Mouse (Mus musculus) embryonic facial prominence, embryonic 13.5 days (tissue): Measurements from ENCODE around the gene Dntt. TPM values are rescaled to one million over a fixed set of nuclear protein-coding genes. Genes with fewer than 3 reads are reported as not detected.
A peak's percentile ranks its signal among the peaks of the same experiment; 100 is the strongest.

Source experiments
- ATAC-seq: fragments of 200-750 bp; cut with Nextera tagmentation; 2 replicates; pipeline ENCODE4 v1.8.0; 2017; ENCODE audit warnings: low read depth; ENCODE audit not compliant: insufficient number of reproducible peaks, insufficient read depth, low FRiP score, low TSS enrichment
- H3K27ac ChIP-seq: fragments of 300-500 bp; sonication (generic); 2 replicates; pipeline ENCODE4 v1.5.1; 2015; ENCODE audit warnings: moderate library complexity, mild to moderate bottlenecking, inconsistent platforms
- H3K27me3 ChIP-seq: fragments of 300-500 bp; sonication (generic); 2 replicates; pipeline ENCODE4 v1.6.1; 2015; ENCODE audit warnings: mild to moderate bottlenecking, inconsistent platforms
- H3K36me3 ChIP-seq: fragments of 300-500 bp; sonication (generic); 2 replicates; pipeline ENCODE4 v1.6.1; 2015; ENCODE audit warnings: mild to moderate bottlenecking, inconsistent platforms
- H3K4me1 ChIP-seq: fragments of 300-500 bp; sonication (generic); 2 replicates; pipeline ENCODE4 v1.6.1; 2015; ENCODE audit warnings: inconsistent platforms
- H3K4me2 ChIP-seq: fragments of 300-500 bp; sonication (generic); 2 replicates; pipeline ENCODE4 v1.6.1; 2015; ENCODE audit warnings: moderate library complexity, mild to moderate bottlenecking, inconsistent platforms
- H3K4me3 ChIP-seq: fragments of 300-500 bp; sonication (generic); 2 replicates; pipeline ENCODE4 v1.5.1; 2015; ENCODE audit warnings: mild to moderate bottlenecking, inconsistent platforms
- H3K9ac ChIP-seq: fragments of 300-500 bp; sonication (generic); 2 replicates; pipeline ENCODE4 v1.6.1; 2015; ENCODE audit warnings: mild to moderate bottlenecking, inconsistent platforms
- H3K9me3 ChIP-seq: fragments of 300-500 bp; sonication (generic); 2 replicates; pipeline ENCODE4 v1.6.1; 2016; ENCODE audit warnings: inconsistent platforms
- WGBS: fragments of 180-500 bp; shearing (Covaris S2); methylation state at CpG from one replicate; pipeline ENCODE4 v1.1.7; 2015; ENCODE audit warnings: mixed read lengths; 5-methylcytosine and 5-hydroxymethylcytosine counted together
- polyA plus RNA-seq: library from polyadenylated mRNA; unstranded; fragments of >200 nt; fragmentation: Nextera tagmentation; extraction: Ambion mirVana; gene quantifications from 2 replicates; pipeline ENCODE4 v1.2.1, GENCODE M21; 2015

Gene Dntt
- polyA plus RNA-seq, 1 experiment from 2014 or later, result not detected

DNA sequence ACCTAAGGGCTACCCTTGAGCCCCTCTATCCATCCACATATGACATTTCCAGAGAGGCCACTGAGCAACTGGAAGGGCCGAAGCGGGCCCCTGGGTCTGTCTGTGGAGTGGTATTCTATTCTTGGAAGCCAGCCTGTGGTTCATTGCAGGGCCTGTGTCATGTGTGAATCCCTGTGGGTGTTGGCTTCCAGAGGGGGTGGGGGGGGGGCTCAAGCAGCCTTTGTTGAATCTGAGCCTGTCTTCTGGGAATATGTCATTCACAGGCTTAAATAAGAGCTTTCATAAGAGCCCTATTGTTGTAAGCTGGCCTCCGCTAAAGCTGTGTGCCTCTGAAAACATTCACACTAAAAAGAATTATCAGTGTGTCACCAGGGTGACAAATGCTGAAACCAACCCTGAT lies 52.5 kb downstream of the Dntt start:
- no peaks in the 10 kb centered on the region for H3K36me3 ChIP-seq
- ATAC-seq, result no peak
- no peak overlapping the region for H3K27ac ChIP-seq
- no peak overlapping the region for H3K9ac ChIP-seq
- no peaks in the 10 kb centered on the region for H3K4me1 ChIP-seq
- no peak overlapping the region for H3K4me2 ChIP-seq
- no peaks in the 10 kb centered on the region; the same call in 1 of the 2 replicates for H3K27me3 ChIP-seq
- no peaks in the 10 kb centered on the region for H3K9me3 ChIP-seq
- 52% methylated on average over 3 of the region's 3 CpGs for WGBS
- H3K4me3 ChIP-seq, result no peak overlapping the region

DNA sequence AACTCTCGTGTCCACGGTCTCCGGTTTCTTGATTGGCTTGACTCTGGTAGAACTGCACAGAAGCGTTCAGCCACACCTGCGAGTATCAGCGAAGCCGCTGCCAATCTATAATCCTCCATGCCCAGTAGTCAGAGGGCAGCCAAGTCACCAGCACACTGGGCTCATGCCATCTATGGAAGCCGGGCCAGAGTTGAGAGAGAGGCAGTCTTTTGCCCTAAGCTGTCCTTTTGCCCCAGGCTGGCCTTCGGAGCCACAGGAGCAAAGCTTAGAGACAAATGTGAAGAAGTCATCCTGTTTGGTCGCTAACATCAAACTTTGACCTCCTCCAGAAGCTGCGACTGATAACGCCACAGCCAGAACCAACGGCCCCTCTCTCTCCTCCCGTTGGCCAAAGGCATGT lies 54.6 kb downstream of the Dntt start:
- Histone ChIP-seq H3K4me3 (no peak overlapping the region), H3K36me3 (no peaks in the 10 kb centered on the region), H3K27ac (no peak overlapping the region), H3K4me1 (no peaks in the 10 kb centered on the region), H3K4me2 (no peak overlapping the region), H3K9me3 (no peaks in the 10 kb centered on the region), H3K9ac (no peak overlapping the region), H3K27me3 (peaks cover 14% of the 10 kb centered on the region)
- WGBS, result 87% methylated on average over 14 of the region's 14 CpGs
- no peak for ATAC-seq

DNA sequence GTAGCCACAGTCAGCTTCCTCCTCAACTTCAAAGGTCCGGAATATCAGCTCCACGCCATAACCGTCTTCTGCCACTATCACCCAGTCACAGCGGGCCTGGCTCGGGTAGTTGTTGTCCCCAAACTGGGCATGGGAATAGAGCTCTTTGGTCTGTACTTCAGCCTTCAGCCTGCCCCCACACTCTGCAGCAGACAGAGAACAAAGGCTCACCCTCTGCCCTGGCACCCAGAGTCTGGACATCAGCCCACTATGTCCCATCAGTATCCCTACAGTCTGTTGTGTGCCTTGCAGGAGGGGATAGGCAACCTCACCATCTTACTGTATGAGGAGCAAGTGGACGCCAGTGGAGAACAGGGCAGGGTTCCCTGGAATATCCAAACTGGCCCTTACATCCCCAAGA lies 57.2 kb downstream of the Dntt start:
- no peaks in the 10 kb centered on the region for H3K9me3 ChIP-seq
- no peak overlapping the region for H3K4me3 ChIP-seq
- H3K36me3 ChIP-seq, result no peaks in the 10 kb centered on the region
- no peak overlapping the region for H3K9ac ChIP-seq
- H3K27ac ChIP-seq, result no peak overlapping the region
- no peaks in the 10 kb centered on the region for H3K4me1 ChIP-seq
- no peak overlapping the region for H3K4me2 ChIP-seq
- WGBS, result 87% methylated on average over 6 of the region's 6 CpGs
- H3K27me3 ChIP-seq, result peaks cover 24% of the 10 kb centered on the region
- no peak for ATAC-seq

DNA sequence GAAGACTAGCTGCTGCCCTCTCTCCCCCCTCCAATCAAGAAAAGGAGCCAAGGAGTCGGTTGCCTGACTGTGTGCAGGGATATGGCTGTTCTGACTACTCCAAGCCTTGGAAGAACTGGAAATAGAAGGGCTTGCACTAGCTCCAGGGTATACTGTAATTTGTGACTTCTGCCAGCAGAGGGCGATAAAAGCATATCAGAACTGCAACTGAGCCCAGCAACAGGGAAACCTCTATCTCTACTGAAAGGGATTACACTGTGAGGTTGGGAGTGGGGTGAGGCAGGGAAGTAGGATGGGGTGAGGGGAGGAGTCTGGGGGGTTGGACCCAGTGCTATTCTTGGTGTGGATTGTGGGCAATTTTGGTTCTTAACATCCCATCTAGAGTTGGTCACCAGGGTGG lies 57.6 kb downstream of the Dntt start:
- H3K9ac ChIP-seq, result no peak overlapping the region
- 8% methylated on average over 2 of the region's 2 CpGs for WGBS
- no peak for ATAC-seq

DNA sequence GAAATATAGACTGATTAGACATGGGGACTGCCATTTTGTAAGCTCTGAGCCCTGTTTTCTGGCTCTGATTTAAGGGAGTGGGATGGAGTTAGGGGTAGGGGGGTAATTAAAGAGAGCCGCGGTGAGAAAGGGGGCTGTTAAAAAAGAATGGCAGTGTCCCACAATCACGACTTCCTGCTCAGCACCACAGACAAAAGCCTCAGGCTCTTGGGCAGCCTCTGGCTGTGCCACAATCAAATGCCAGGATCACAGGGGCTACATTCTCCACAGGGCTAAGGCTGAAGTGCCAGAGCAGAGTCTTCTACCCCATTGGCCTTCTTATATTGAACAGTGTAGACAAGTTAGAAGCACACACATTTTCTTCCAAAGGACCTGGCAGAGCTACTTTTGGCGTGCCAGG lies 58.8 kb downstream of the Dntt start:
- WGBS, result 39% methylated on average over 4 of the region's 4 CpGs
- Histone ChIP-seq H3K27me3 (peaks cover 24% of the 10 kb centered on the region), H3K4me2 (no peak overlapping the region), H3K4me3 (no peak overlapping the region), H3K9me3 (no peaks in the 10 kb centered on the region), H3K4me1 (no peaks in the 10 kb centered on the region), H3K9ac (no peak overlapping the region), H3K27ac (no peak overlapping the region), H3K36me3 (no peaks in the 10 kb centered on the region)
- no peak for ATAC-seq

More for the DNA sequence above, 57.6 kb downstream of the Dntt start:
- H3K27ac ChIP-seq, result no peak overlapping the region
- no peaks in the 10 kb centered on the region for H3K9me3 ChIP-seq
- H3K36me3 ChIP-seq, result no peaks in the 10 kb centered on the region
- H3K27me3 ChIP-seq, result peaks cover 24% of the 10 kb centered on the region
- no peaks in the 10 kb centered on the region for H3K4me1 ChIP-seq
- H3K4me3 ChIP-seq, result no peak overlapping the region
- no peak overlapping the region for H3K4me2 ChIP-seq

DNA sequence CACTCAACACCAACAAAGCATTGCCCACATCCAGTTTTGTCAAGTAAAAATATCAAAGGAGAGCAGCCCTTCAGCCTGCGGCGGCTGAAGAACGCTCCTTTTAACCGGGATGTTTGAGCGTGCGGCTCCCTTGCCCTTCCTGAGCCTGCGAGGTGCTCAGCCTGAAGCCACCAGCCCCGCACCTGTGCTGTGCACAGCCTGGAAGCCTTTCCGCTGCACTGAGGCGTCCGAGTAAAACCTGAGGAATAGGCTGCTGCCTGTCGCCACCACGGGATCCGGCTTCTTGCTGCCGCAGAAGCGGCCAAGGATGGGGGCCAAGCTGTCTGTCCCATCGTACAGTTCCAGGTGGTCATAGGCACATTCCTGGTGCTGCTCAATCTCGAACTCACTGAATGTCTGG lies 59.4 kb downstream of the Dntt start:
- 33% methylated on average over 18 of the region's 18 CpGs for WGBS
- H3K4me3 ChIP-seq, result no peak overlapping the region

DNA sequence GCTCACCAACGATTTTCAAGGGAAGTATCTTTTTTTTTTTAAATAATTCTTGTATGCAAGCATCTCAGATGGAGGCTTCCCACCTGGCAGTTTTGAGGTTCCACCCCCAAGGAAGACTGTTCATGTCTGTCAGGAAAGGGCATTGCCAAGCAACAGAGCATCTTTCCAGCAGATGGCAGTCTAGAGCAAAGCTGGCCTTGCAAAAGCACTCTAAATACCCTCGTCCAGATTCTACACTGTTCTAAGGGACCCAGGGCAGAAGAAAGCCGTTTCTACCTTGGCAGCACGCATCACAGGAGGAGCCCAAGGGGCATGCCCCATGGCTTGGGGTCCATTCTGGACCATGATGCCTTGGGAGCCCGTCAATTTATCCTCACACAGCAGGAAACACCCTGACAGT lies 60.8 kb downstream of the Dntt start:
- Histone ChIP-seq H3K9me3 (no peaks in the 10 kb centered on the region), H3K27me3 (peaks cover 24% of the 10 kb centered on the region), H3K36me3 (no peaks in the 10 kb centered on the region), H3K4me3 (no peak overlapping the region), H3K27ac (no peak overlapping the region), H3K4me1 (no peaks in the 10 kb centered on the region), H3K4me2 (no peak overlapping the region), H3K9ac (no peak overlapping the region)
- WGBS, result 10% methylated on average over 5 of the region's 5 CpGs
- no peak for ATAC-seq

More for the DNA sequence above, 59.4 kb downstream of the Dntt start:
- Histone ChIP-seq H3K27ac (no peak overlapping the region), H3K9me3 (no peaks in the 10 kb centered on the region), H3K4me2 (peak overlapping the region; percentile 26; the same call in 1 of the 2 replicates), H3K9ac (no peak overlapping the region), H3K27me3 (peaks cover 24% of the 10 kb centered on the region), H3K4me1 (no peaks in the 10 kb centered on the region), H3K36me3 (no peaks in the 10 kb centered on the region)
- ATAC-seq, result no peak

DNA sequence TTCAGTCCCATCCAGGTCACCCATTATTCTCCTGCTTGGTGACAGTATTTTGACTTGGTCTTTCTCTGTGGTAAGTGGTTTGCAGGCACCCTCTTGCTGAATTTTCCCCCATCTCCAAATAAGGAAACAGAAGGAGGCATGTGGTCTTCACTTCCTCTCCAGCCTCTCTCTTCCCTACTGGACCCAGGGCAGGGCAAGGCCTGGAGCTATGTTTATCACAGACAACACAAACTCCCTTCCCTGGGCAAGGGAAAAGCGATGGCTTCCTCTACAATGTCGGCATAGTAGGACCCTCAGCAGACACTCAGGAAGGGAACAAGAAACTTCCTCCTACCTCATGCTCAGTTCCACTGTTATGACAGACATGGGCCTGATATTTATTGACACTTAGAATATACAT lies 62.8 kb downstream of the Dntt start:
- WGBS, result 50% methylated on average over 2 of the region's 2 CpGs
- Histone ChIP-seq H3K36me3 (no peaks in the 10 kb centered on the region), H3K4me3 (no peak overlapping the region), H3K4me1 (no peaks in the 10 kb centered on the region), H3K4me2 (no peak overlapping the region), H3K27me3 (peaks cover 24% of the 10 kb centered on the region), H3K27ac (no peak overlapping the region), H3K9me3 (no peaks in the 10 kb centered on the region), H3K9ac (no peak overlapping the region)
- no peak for ATAC-seq

DNA sequence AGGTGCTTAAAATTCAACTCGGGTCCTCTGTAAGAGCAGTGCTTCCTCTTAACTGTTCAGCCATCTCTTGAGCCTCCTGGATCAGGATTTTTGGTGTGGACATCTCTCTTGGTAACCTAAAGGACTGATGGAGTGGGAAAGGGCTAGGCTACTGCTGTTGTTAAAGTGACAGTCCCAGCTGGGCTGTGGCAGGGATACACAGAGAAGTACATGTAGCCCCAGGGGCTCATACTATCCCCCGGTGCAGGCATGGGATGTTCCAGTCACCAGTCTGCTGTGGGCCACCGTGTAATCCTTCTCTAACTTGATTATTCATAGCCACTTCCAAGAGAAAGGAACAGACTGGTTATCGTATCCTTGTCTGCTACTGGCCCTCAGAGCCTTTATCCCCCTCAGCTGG lies 68.0 kb downstream of the Dntt start:
- Histone ChIP-seq H3K36me3 (no peaks in the 10 kb centered on the region), H3K4me1 (no peaks in the 10 kb centered on the region), H3K9ac (no peak overlapping the region; the same call in 1 of the 2 replicates), H3K9me3 (no peaks in the 10 kb centered on the region), H3K4me3 (no peak overlapping the region), H3K27me3 (no peaks in the 10 kb centered on the region), H3K27ac (no peak overlapping the region), H3K4me2 (no peak overlapping the region)
- ATAC-seq, result no peak
- WGBS, result 50% methylated on average over 4 of the region's 4 CpGs

DNA sequence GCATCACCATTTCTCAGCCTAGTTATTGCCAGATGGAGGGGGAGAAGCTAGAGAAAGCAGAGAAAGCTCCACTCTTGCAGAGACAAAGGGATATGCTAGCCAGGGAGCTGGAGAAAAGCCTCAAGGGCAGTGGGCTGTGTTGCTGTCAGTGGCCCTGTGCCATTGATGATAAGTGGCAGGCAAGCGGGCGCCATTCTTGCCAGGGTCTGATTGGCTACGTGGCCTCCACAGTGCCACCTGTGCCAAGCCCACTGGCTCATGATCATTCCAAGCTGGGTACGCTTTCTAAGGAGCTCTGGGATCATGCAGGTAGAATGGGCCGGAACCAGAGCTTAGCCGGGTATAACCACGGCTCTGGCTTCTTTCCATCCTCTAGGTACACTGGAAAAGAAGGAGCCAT lies 71.8 kb downstream of the Dntt start:
- no peak overlapping the region for H3K27ac ChIP-seq
- ATAC-seq, result no peak
- H3K9me3 ChIP-seq, result no peaks in the 10 kb centered on the region
- no peak overlapping the region for H3K9ac ChIP-seq
- no peaks in the 10 kb centered on the region; the same call in 1 of the 2 replicates for H3K27me3 ChIP-seq
- no peaks in the 10 kb centered on the region for H3K4me1 ChIP-seq
- H3K36me3 ChIP-seq, result no peaks in the 10 kb centered on the region
- no peak overlapping the region for H3K4me3 ChIP-seq
- no peak overlapping the region for H3K4me2 ChIP-seq
- 87% methylated on average over 7 of the region's 7 CpGs for WGBS

DNA sequence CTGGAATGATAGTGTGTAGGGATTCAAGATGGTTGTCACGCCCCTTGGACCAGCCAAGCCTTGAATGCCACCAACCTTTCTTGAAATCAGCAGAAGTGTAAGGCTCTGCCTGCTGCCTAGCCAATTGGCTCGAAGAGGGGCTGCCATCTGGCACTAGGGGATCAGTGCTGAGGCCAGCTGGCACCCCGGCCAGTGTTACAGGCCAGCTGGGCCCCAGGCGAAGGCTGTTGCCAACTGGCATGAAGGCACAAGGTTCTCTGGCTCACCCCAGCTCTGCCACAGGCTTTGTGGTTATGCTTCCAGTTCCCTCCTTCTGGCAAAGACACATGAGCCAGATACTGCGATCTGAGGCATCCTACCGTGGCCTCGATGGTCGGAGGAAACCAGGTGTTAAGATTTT lies 72.3 kb downstream of the Dntt start:
- H3K4me1 ChIP-seq, result no peaks in the 10 kb centered on the region
- no peaks in the 10 kb centered on the region; the same call in 1 of the 2 replicates for H3K27me3 ChIP-seq
- ATAC-seq, result no peak
- H3K9me3 ChIP-seq, result no peaks in the 10 kb centered on the region
- no peak overlapping the region for H3K4me3 ChIP-seq
- H3K36me3 ChIP-seq, result no peaks in the 10 kb centered on the region
- H3K27ac ChIP-seq, result no peak overlapping the region
- WGBS, result 78% methylated on average over 8 of the region's 8 CpGs
- H3K4me2 ChIP-seq, result no peak overlapping the region
- no peak overlapping the region for H3K9ac ChIP-seq

DNA sequence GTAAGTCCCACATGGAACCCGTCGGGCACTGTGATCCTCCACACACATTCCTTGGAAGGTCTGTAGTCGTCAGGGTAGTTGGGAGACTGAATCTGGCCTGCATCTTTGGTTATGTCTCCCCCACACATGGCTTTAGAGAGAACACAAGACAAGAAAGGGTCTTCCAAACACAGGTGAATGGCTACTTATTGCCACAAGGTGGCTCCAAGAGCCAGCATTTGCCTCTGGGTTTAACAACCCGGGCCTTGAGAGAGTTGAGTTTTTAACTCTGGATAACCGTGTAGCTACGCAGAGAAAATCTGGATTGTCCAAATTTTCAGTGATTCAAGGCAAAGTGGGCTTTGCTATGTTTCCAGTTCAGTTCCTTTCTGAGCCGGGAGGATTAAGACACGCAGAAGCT lies 75.8 kb downstream of the Dntt start:
- Histone ChIP-seq H3K36me3 (no peaks in the 10 kb centered on the region), H3K4me2 (no peak overlapping the region), H3K9ac (no peak overlapping the region), H3K27me3 (no peaks in the 10 kb centered on the region; the same call in 1 of the 2 replicates), H3K4me1 (peaks cover 5% of the 10 kb centered on the region; the same call in 1 of the 2 replicates), H3K27ac (no peak overlapping the region), H3K9me3 (no peaks in the 10 kb centered on the region), H3K4me3 (no peak overlapping the region)
- 33% methylated on average over 8 of the region's 8 CpGs for WGBS
- ATAC-seq, result no peak

DNA sequence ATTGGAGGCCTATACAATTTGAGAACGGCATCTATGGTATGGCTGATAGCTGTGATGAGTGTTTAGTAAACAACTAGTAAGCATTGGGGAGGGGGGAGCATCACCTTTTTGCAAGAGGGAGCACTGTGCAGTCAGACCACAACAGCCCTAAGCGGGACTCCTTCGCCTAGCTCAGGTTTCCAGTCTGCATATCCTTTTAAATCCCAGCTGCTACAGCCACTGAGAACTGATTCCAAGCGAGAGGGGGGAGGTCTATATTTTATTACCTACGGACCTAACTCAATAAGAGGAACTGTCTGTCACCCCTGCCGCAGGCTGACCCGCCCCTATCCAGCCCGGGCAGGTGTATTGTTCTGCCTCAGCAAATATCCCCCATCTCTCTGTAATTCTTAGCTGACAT lies 78.5 kb downstream of the Dntt start:
- no peaks in the 10 kb centered on the region for H3K36me3 ChIP-seq
- peaks cover 5% of the 10 kb centered on the region; the same call in 1 of the 2 replicates for H3K4me1 ChIP-seq
- WGBS, result 43% methylated on average over 8 of the region's 8 CpGs
- no peak overlapping the region for H3K4me2 ChIP-seq
- no peak; the same call in 1 of the 2 replicates for ATAC-seq
- peaks cover 2% of the 10 kb centered on the region for H3K27me3 ChIP-seq
- H3K4me3 ChIP-seq, result no peak overlapping the region
- no peak overlapping the region for H3K27ac ChIP-seq
- no peaks in the 10 kb centered on the region for H3K9me3 ChIP-seq
- no peak overlapping the region for H3K9ac ChIP-seq
